Mouse (Mus musculus) olfactory bulb, adult 2 months (tissue): ENCODE results near the gene Zfp867.

Experiments
- CTCF ChIP-seq: fragments of 200-500 bp; IDR thresholded peaks from 2 replicates; pipeline ENCODE4 v1.5.1; 2012; ENCODE audit warnings: low read depth, mild to moderate bottlenecking, low read length, moderate library complexity; ENCODE audit not compliant: insufficient read depth
- POLR2A ChIP-seq: fragments of 200-500 bp; IDR thresholded peaks from 2 replicates; pipeline ENCODE4 v1.6.1; 2012; ENCODE audit warnings: mild to moderate bottlenecking, low read depth, low read length, moderate library complexity; ENCODE audit not compliant: insufficient read depth

GRCm38 (mm10) chr11:59437954-59438353 lies 34.3 kb downstream of the Zfp867 start:
- TF ChIP-seq CTCF (no peak), POLR2A (no peak)
